8 mouse cellular contexts compared by ENCODE assay signal in genomic region chr11:7160146-7160545, GRCm38 (mm10). TPM values are rescaled to one million over a fixed set of nuclear protein-coding genes. Genes with fewer than 3 reads are reported as not detected.
DNase-seq lines count a peak whose midpoint lies in the region; ATAC-seq and TF ChIP-seq lines count a peak whose summit lies in the region.

No protein-coding gene starts in this region.

- H3K36me3 ChIP-seq in forebrain, embryonic 15.5 days: no peaks in the 10 kb centered on the region
- no peaks in the 10 kb centered on the region for H3K36me3 ChIP-seq in forebrain, embryonic 16.5 days (ENCODE audit: control insufficient read depth, insufficient read depth)
- H3K36me3 ChIP-seq in lung, embryonic 14.5 days (ENCODE audit: insufficient read depth): no peaks in the 10 kb centered on the region
- H3K36me3 ChIP-seq in hindbrain, embryonic 15.5 days: peaks cover 4% of the 10 kb centered on the region; the same call in 1 of the 2 replicates
- 0 out of 2 replicates have a peak, but pooled peaks cover 6% of the 10 kb centered on the region for H3K36me3 ChIP-seq in neural tube, embryonic 15.5 days

- no peak overlapping the region for H3K4me2 ChIP-seq in forebrain, embryonic 15.5 days (replicated peaks)
- no peak overlapping the region for H3K4me2 ChIP-seq in forebrain, embryonic 16.5 days (ENCODE audit: low read length)
- no peak overlapping the region for H3K4me2 ChIP-seq in lung, embryonic 14.5 days
- H3K4me2 ChIP-seq in hindbrain, embryonic 15.5 days: no peak overlapping the region
- H3K4me2 ChIP-seq in neural tube, embryonic 15.5 days: no peak overlapping the region

- WGBS in forebrain, embryonic 15.5 days: 82% methylated on average over 6 of the region's 6 CpGs
- 81% methylated on average over 6 of the region's 6 CpGs for WGBS in forebrain, embryonic 16.5 days
- 36% methylated on average over 6 of the region's 6 CpGs for WGBS in lung, embryonic 14.5 days
- WGBS in hindbrain, embryonic 15.5 days: 48% methylated on average over 6 of the region's 6 CpGs
- WGBS in neural tube, embryonic 15.5 days: 74% methylated on average over 6 of the region's 6 CpGs

- H3K27ac ChIP-seq in forebrain, embryonic 15.5 days (replicated peaks): peak overlapping the region; percentile 27; the same call in 1 of the 2 replicates
- no peak overlapping the region for H3K27ac ChIP-seq in forebrain, embryonic 16.5 days (ENCODE audit: low read length)
- peak overlapping the region; percentile 65 for H3K27ac ChIP-seq in lung, embryonic 14.5 days (ENCODE audit: low read depth)
- H3K27ac ChIP-seq in hindbrain, embryonic 15.5 days (replicated peaks): peak overlapping the region; percentile 66
- peak overlapping the region; percentile 71 for H3K27ac ChIP-seq in neural tube, embryonic 15.5 days (replicated peaks)

- H3K27me3 ChIP-seq in forebrain, embryonic 15.5 days: no peaks in the 10 kb centered on the region
- H3K27me3 ChIP-seq in forebrain, embryonic 16.5 days (replicated peaks; ENCODE audit: control insufficient read depth, insufficient read depth, low read length): no peaks in the 10 kb centered on the region
- no peaks in the 10 kb centered on the region for H3K27me3 ChIP-seq in lung, embryonic 14.5 days (ENCODE audit: insufficient read depth, low read length)
- H3K27me3 ChIP-seq in hindbrain, embryonic 15.5 days: no peaks in the 10 kb centered on the region
- H3K27me3 ChIP-seq in neural tube, embryonic 15.5 days (replicated peaks): no peaks in the 10 kb centered on the region

- H3K9me3 ChIP-seq in forebrain, embryonic 15.5 days: no peaks in the 10 kb centered on the region
- no peaks in the 10 kb centered on the region for H3K9me3 ChIP-seq in forebrain, embryonic 16.5 days (ENCODE audit: control insufficient read depth, low read length)
- H3K9me3 ChIP-seq in lung, embryonic 14.5 days (ENCODE audit: low read depth, low read length): no peaks in the 10 kb centered on the region
- H3K9me3 ChIP-seq in hindbrain, embryonic 15.5 days: no peaks in the 10 kb centered on the region
- no peaks in the 10 kb centered on the region for H3K9me3 ChIP-seq in neural tube, embryonic 15.5 days (replicated peaks)

- 0 out of 2 replicates have a peak, but pooled peaks cover 6% of the 10 kb centered on the region for H3K4me1 ChIP-seq in forebrain, embryonic 15.5 days
- 0 out of 2 replicates have a peak, but pooled peaks cover 2% of the 10 kb centered on the region for H3K4me1 ChIP-seq in forebrain, embryonic 16.5 days (replicated peaks; ENCODE audit: control insufficient read depth, insufficient read depth, low read length)
- no peaks in the 10 kb centered on the region for H3K4me1 ChIP-seq in lung, embryonic 14.5 days (ENCODE audit: insufficient read depth)
- peaks cover 17% of the 10 kb centered on the region for H3K4me1 ChIP-seq in hindbrain, embryonic 15.5 days (replicated peaks)
- H3K4me1 ChIP-seq in neural tube, embryonic 15.5 days: peaks cover 18% of the 10 kb centered on the region

- no peak for DNase-seq in lung, embryonic 14.5 days
- no peak for DNase-seq in lung, postnatal 14 days
- DNase-seq in frontal cortex, postnatal 36 days (ENCODE audit: low spot score in 2 of 2): no peak
- no peak for DNase-seq in testis, postnatal 10 days (ENCODE audit: low spot score)

- no peak overlapping the region for H3K4me3 ChIP-seq in forebrain, embryonic 15.5 days
- H3K4me3 ChIP-seq in forebrain, embryonic 16.5 days (replicated peaks; ENCODE audit: low read length): no peak overlapping the region
- no peak overlapping the region for H3K4me3 ChIP-seq in lung, embryonic 14.5 days (ENCODE audit: low read depth, low read length)
- H3K4me3 ChIP-seq in hindbrain, embryonic 15.5 days: no peak overlapping the region
- H3K4me3 ChIP-seq in neural tube, embryonic 15.5 days (replicated peaks): no peak overlapping the region

- no peak for ATAC-seq in forebrain, embryonic 15.5 days (replicated peaks)
- ATAC-seq in forebrain, embryonic 16.5 days: no peak
- peak; percentile 23; the same call in 1 of the 2 replicates for ATAC-seq in lung, embryonic 14.5 days (ENCODE audit: insufficient read depth)
- ATAC-seq in hindbrain, embryonic 15.5 days (ENCODE audit: low FRiP score, low read depth): peak; percentile 17; the same call in 1 of the 2 replicates
- ATAC-seq in neural tube, embryonic 15.5 days (ENCODE audit: low FRiP score): no peak

- 0 out of 2 replicates have a peak overlapping the region, but pooled peaks have one; percentile 7 for H3K9ac ChIP-seq in forebrain, embryonic 15.5 days (replicated peaks)
- H3K9ac ChIP-seq in forebrain, embryonic 16.5 days (replicated peaks; ENCODE audit: low read depth, low read length): no peak overlapping the region
- no peak overlapping the region for H3K9ac ChIP-seq in lung, embryonic 14.5 days
- H3K9ac ChIP-seq in hindbrain, embryonic 15.5 days: no peak overlapping the region
- H3K9ac ChIP-seq in neural tube, embryonic 15.5 days (replicated peaks): no peak overlapping the region

- TF ChIP-seq CTCF in lung, embryonic 14.5 days (IDR thresholded peaks at IDR 0.05; ENCODE audit: low read depth): no peak

RNA-seq across cellular contexts. Expression of gene Gm11985, which starts 28.2 kb away (rescaled TPM):
- not detected in 2 replicates for polyA plus RNA-seq in forebrain, embryonic 15.5 days (2015; fragmentation: Nextera tagmentation; extraction: Ambion mirVana)
- not detected in 2 replicates for polyA plus RNA-seq in forebrain, embryonic 16.5 days (2015; fragmentation: Nextera tagmentation; extraction: Ambion mirVana)
- not detected in 2 replicates for polyA plus RNA-seq in lung, embryonic 14.5 days (2014; fragmentation: Nextera tagmentation; extraction: Ambion mirVana)
- 0.16 TPM in 1 of 2 replicates, not detected in the other for polyA plus RNA-seq in hindbrain, embryonic 15.5 days (2015; fragmentation: Nextera tagmentation; extraction: Ambion mirVana)
- polyA plus RNA-seq in neural tube, embryonic 15.5 days (2015; fragmentation: Nextera tagmentation; extraction: Ambion mirVana): not detected in 2 replicates

RNA-seq across cellular contexts. Expression of gene Igfbp1, which starts 37.4 kb away (rescaled TPM):
- polyA plus RNA-seq in forebrain, embryonic 15.5 days (2015; fragmentation: Nextera tagmentation; extraction: Ambion mirVana): 0.14 TPM in 1 of 2 replicates, not detected in the other
- polyA plus RNA-seq in forebrain, embryonic 16.5 days (2015; fragmentation: Nextera tagmentation; extraction: Ambion mirVana): 0.23 TPM in 1 of 2 replicates, not detected in the other
- polyA plus RNA-seq in lung, embryonic 14.5 days (2014; fragmentation: Nextera tagmentation; extraction: Ambion mirVana): 0.12 and 0.41 TPM in 2 replicates
- polyA plus RNA-seq in hindbrain, embryonic 15.5 days (2015; fragmentation: Nextera tagmentation; extraction: Ambion mirVana): 0.13 and 0.20 TPM in 2 replicates
- 0.10 and 0.38 TPM in 2 replicates for polyA plus RNA-seq in neural tube, embryonic 15.5 days (2015; fragmentation: Nextera tagmentation; extraction: Ambion mirVana)

RNA-seq across cellular contexts. Expression of gene Igfbp3, which starts 53.6 kb away (rescaled TPM):
- 34.7 and 40.3 TPM in 2 replicates for polyA plus RNA-seq in forebrain, embryonic 15.5 days (2015; fragmentation: Nextera tagmentation; extraction: Ambion mirVana)
- polyA plus RNA-seq in forebrain, embryonic 16.5 days (2015; fragmentation: Nextera tagmentation; extraction: Ambion mirVana): 51.1 and 62.5 TPM in 2 replicates
- 14.4 and 15.3 TPM in 2 replicates for polyA plus RNA-seq in lung, embryonic 14.5 days (2014; fragmentation: Nextera tagmentation; extraction: Ambion mirVana)
- polyA plus RNA-seq in hindbrain, embryonic 15.5 days (2015; fragmentation: Nextera tagmentation; extraction: Ambion mirVana): 18.4 and 19.9 TPM in 2 replicates
- 25.3 and 31.5 TPM in 2 replicates for polyA plus RNA-seq in neural tube, embryonic 15.5 days (2015; fragmentation: Nextera tagmentation; extraction: Ambion mirVana)

Comparison
In these comparisons a context has a peak if more than half of its experiments do, and no peak if none do; other contexts are left out.
1. ATAC-seq: peak in lung, embryonic 14.5 days (single experiment) and hindbrain, embryonic 15.5 days (single experiment); none in forebrain, embryonic 15.5 days (single experiment), forebrain, embryonic 16.5 days (single experiment) and neural tube, embryonic 15.5 days (single experiment).